9 mouse cellular contexts compared by ENCODE assay signal in genomic region chr10:108568136-108568535, GRCm38 (mm10).
DNase-seq lines count a peak whose midpoint lies in the region; ATAC-seq lines count a peak whose summit lies in the region.
"Had no signal": no experiment of that assay in that cellular context is flagged by ENCODE, and none has a peak within 500 bp of the region (broad histone marks: within the 10 kb centered on the region; RNA-seq: fewer than 3 reads in every experiment).

No protein-coding gene starts in this region.

- H3K4me1 ChIP-seq in midbrain, embryonic 14.5 days (ENCODE audit: control insufficient read depth, insufficient read depth, low read length), result no peaks in the 10 kb centered on the region
- peaks cover 5% of the 10 kb centered on the region for H3K4me1 ChIP-seq in midbrain, embryonic 11.5 days (ENCODE audit: control insufficient read depth, insufficient read depth, low read length)
- peaks cover 7 to 18% of the 10 kb centered on the region in 2 experiments for H3K4me1 ChIP-seq in heart, embryonic 14.5 days (ENCODE audit: control insufficient read depth in 2 of 2, insufficient read depth in 2 of 2, low read length in 2 of 2)
- H3K4me1 ChIP-seq in stomach, embryonic 16.5 days (ENCODE audit: control insufficient read depth, insufficient read depth, low read length), result peaks cover 9% of the 10 kb centered on the region; the same call in 1 of the 2 replicates

- no peak overlapping the region for H3K4me3 ChIP-seq in midbrain, embryonic 14.5 days (replicated peaks; ENCODE audit: low read depth, low read length)
- H3K4me3 ChIP-seq in midbrain, embryonic 11.5 days (ENCODE audit: low read depth, low read length), result no peak overlapping the region
- no peak overlapping the region for H3K4me3 ChIP-seq in heart, embryonic 14.5 days (ENCODE audit: control insufficient read depth in 1 of 2, insufficient read depth in 1 of 2, low read depth in 1 of 2, low read length in 2 of 2)
- H3K4me3 ChIP-seq in stomach, embryonic 16.5 days (replicated peaks; ENCODE audit: low read length), result no peak overlapping the region
- H3K4me3 ChIP-seq: limb, embryonic 15.5 days; stomach, embryonic 15.5 days had no signal

- intact Hi-C loops in left cerebral cortex, postnatal 25 days (cut with DNase I), result no loop called here

- H3K27ac ChIP-seq in midbrain, embryonic 14.5 days (replicated peaks; ENCODE audit: low read depth, low read length), result no peak overlapping the region
- H3K27ac ChIP-seq in midbrain, embryonic 11.5 days (ENCODE audit: low read depth, low read length), result no peak overlapping the region
- peak overlapping the region; percentile 44 to 46 for H3K27ac ChIP-seq in heart, embryonic 14.5 days (replicated peaks in 1 of 2; ENCODE audit: control insufficient read depth in 1 of 2, insufficient read depth in 1 of 2, low read depth in 2 of 2, low read length in 2 of 2)
- no peak overlapping the region for H3K27ac ChIP-seq in stomach, embryonic 16.5 days (ENCODE audit: low read length)
- H3K27ac ChIP-seq: limb, embryonic 15.5 days; stomach, embryonic 15.5 days had no signal

- H3K9ac ChIP-seq in midbrain, embryonic 14.5 days (replicated peaks; ENCODE audit: low read length), result no peak overlapping the region
- H3K9ac ChIP-seq in midbrain, embryonic 11.5 days (ENCODE audit: low read length), result no peak overlapping the region
- H3K9ac ChIP-seq in heart, embryonic 14.5 days (ENCODE audit: low read length), result 0 out of 2 replicates have a peak overlapping the region, but pooled peaks have one; percentile 16
- no peak overlapping the region for H3K9ac ChIP-seq in stomach, embryonic 16.5 days (ENCODE audit: low read length)
- H3K9ac ChIP-seq: limb, embryonic 15.5 days; stomach, embryonic 15.5 days had no signal

- DNase-seq in midbrain, embryonic 14.5 days, result peak; percentile 33
- DNase-seq in midbrain, embryonic 11.5 days (ENCODE audit: low spot score, missing footprints), result no peak
- DNase-seq in kidney, postnatal 10 days, result peak; percentile 83
- DNase-seq in T-cell, adult 2 months (ENCODE audit: low spot score), result no peak
- no peak for DNase-seq in left cerebral cortex, postnatal 25 days (ENCODE audit: low spot score in 2 of 2)

- no peaks in the 10 kb centered on the region for H3K36me3 ChIP-seq in midbrain, embryonic 14.5 days (ENCODE audit: control insufficient read depth, insufficient read depth, low read length)
- H3K36me3 ChIP-seq in midbrain, embryonic 11.5 days (ENCODE audit: control insufficient read depth, insufficient read depth, low read length), result no peaks in the 10 kb centered on the region
- no peaks in the 10 kb centered on the region for H3K36me3 ChIP-seq in heart, embryonic 14.5 days (ENCODE audit: control insufficient read depth, insufficient read depth, low read length)
- no peaks in the 10 kb centered on the region for H3K36me3 ChIP-seq in stomach, embryonic 16.5 days (ENCODE audit: control insufficient read depth, insufficient read depth, low read length)
- H3K36me3 ChIP-seq: limb, embryonic 15.5 days; stomach, embryonic 15.5 days had no signal

- no peak for ATAC-seq in midbrain, embryonic 14.5 days (ENCODE audit: low FRiP score, low TSS enrichment)
- ATAC-seq in midbrain, embryonic 11.5 days (ENCODE audit: low FRiP score), result no peak
- ATAC-seq in heart, embryonic 14.5 days (ENCODE audit: insufficient number of reproducible peaks, insufficient read depth, low FRiP score, low read depth), result no peak
- ATAC-seq in stomach, embryonic 16.5 days (ENCODE audit: insufficient read depth, low FRiP score), result peak; percentile 68; the same call in 1 of the 2 replicates

- H3K4me2 ChIP-seq in midbrain, embryonic 14.5 days (ENCODE audit: low read length), result no peak overlapping the region
- no peak overlapping the region for H3K4me2 ChIP-seq in midbrain, embryonic 11.5 days
- peak overlapping the region; percentile 42 for H3K4me2 ChIP-seq in heart, embryonic 14.5 days (ENCODE audit: low read length)
- no peak overlapping the region; the same call in 1 of the 2 replicates for H3K4me2 ChIP-seq in stomach, embryonic 16.5 days (ENCODE audit: low read depth, low read length)
- H3K4me2 ChIP-seq: limb, embryonic 15.5 days; stomach, embryonic 15.5 days had no signal

- no peaks in the 10 kb centered on the region for H3K27me3 ChIP-seq in midbrain, embryonic 14.5 days (ENCODE audit: control insufficient read depth, insufficient read depth, low read length)
- no peaks in the 10 kb centered on the region for H3K27me3 ChIP-seq in midbrain, embryonic 11.5 days (ENCODE audit: control insufficient read depth, insufficient read depth, low read length)
- H3K27me3 ChIP-seq in heart, embryonic 14.5 days (ENCODE audit: control insufficient read depth, insufficient read depth, low read length), result no peaks in the 10 kb centered on the region
- no peaks in the 10 kb centered on the region for H3K27me3 ChIP-seq in stomach, embryonic 16.5 days (ENCODE audit: control insufficient read depth, insufficient read depth, low read length)
- H3K27me3 ChIP-seq: limb, embryonic 15.5 days; stomach, embryonic 15.5 days had no signal

- 32% methylated on average over 8 of the region's 8 CpGs for WGBS in midbrain, embryonic 14.5 days
- 16% methylated on average over 8 of the region's 8 CpGs for WGBS in midbrain, embryonic 11.5 days
- 6% methylated on average over 8 of the region's 8 CpGs for WGBS in heart, embryonic 14.5 days
- 12% methylated on average over 8 of the region's 8 CpGs for WGBS in stomach, embryonic 16.5 days

- H3K9me3 ChIP-seq in midbrain, embryonic 14.5 days (ENCODE audit: control insufficient read depth, low read length), result no peaks in the 10 kb centered on the region
- H3K9me3 ChIP-seq in midbrain, embryonic 11.5 days (ENCODE audit: control insufficient read depth, low read length), result no peaks in the 10 kb centered on the region
- H3K9me3 ChIP-seq in heart, embryonic 14.5 days (ENCODE audit: control insufficient read depth, low read length), result no peaks in the 10 kb centered on the region
- no peaks in the 10 kb centered on the region for H3K9me3 ChIP-seq in stomach, embryonic 16.5 days (replicated peaks; ENCODE audit: control insufficient read depth, low read length)
- H3K9me3 ChIP-seq: limb, embryonic 15.5 days; stomach, embryonic 15.5 days had no signal

Comparison
In these comparisons a context has a peak if more than half of its experiments do, and no peak if none do; other contexts are left out.
1. DNase-seq: peak in midbrain, embryonic 14.5 days (single experiment) and kidney, postnatal 10 days (single experiment); none in midbrain, embryonic 11.5 days (single experiment), T-cell, adult 2 months (single experiment) and left cerebral cortex, postnatal 25 days (0 of 2).
2. H3K27ac ChIP-seq: peak in heart, embryonic 14.5 days (2 of 2); none in midbrain, embryonic 14.5 days (single experiment), midbrain, embryonic 11.5 days (single experiment) and stomach, embryonic 16.5 days (single experiment).